Mouse (Mus musculus): ENCODE measurements around the gene Pi4ka.
A peak's percentile ranks its signal among the peaks of the same experiment; 100 is the strongest.

Pi4ka gene

DNA sequence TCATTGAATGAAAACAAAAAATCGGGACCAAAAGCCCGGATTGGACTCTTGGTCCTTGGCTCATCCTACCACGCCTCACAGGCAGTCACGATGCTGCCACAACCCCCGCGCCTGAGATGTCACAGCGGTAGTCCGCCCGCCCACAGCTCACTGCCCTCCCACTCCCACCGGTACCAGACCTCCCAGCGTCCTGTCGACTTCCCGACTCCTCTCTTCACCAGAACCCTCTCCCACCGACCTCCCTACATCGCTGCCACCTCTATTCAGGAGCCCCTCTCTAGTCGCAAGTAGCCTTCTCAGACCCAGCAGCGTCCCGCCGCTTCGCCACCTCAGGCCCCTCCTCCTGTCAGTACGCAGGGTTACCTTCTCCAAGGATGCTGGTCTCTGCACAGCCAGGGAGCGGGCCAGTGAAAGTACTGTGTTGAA lies 830 bp downstream of the Pi4ka start:
- Histone ChIP-seq H3K27me3 (ENCODE audit: insufficient read depth, low read length) (no peaks in the 10 kb centered on the region), H3K36me3 (ENCODE audit: insufficient read depth, low read length) (peaks cover 6% of the 10 kb centered on the region), H3K4me3 (replicated peaks; ENCODE audit: low read length) (peak overlapping the region; percentile 90), H3K4me1 (replicated peaks; ENCODE audit: low read depth, low read length) (peaks cover 33% of the 10 kb centered on the region), H3K9me3 (ENCODE audit: low read length) (no peaks in the 10 kb centered on the region)
- TF ChIP-seq POU5F1 (IDR thresholded peaks at IDR 0.05; ENCODE audit: borderline replicate concordance, low read length): no peak

- TF ChIP-seq NANOG (IDR thresholded peaks at IDR 0.05; ENCODE audit: borderline replicate concordance, low read length) (no peak), POU5F1 (IDR thresholded peaks at IDR 0.05; ENCODE audit: borderline replicate concordance, low read length) (no peak), CTCF (conservative IDR thresholded peaks at IDR 0.05; ENCODE audit: low read length) (peak; percentile 75)
- Histone ChIP-seq H3K9me3 (ENCODE audit: low read length) (no peaks in the 10 kb centered on the region), H3K27me3 (ENCODE audit: insufficient read depth, low read length) (no peaks in the 10 kb centered on the region), H3K36me3 (ENCODE audit: insufficient read depth, low read length) (peaks cover 6% of the 10 kb centered on the region), H3K4me1 (replicated peaks; ENCODE audit: low read depth, low read length) (peaks cover 20% of the 10 kb centered on the region), H3K4me3 (replicated peaks; ENCODE audit: low read length) (no peak overlapping the region)
Observed at GRCm38 (mm10) chr16:17402855-17403254, 3.3 kb downstream of the Pi4ka start.

GRCm38 (mm10) chr16:17392784-17393183 lies 13.3 kb downstream of the Pi4ka start:
- Histone ChIP-seq H3K4me1 (replicated peaks; ENCODE audit: low read depth, low read length) (peaks cover 16% of the 10 kb centered on the region), H3K9me3 (ENCODE audit: low read length) (no peaks in the 10 kb centered on the region), H3K27me3 (ENCODE audit: insufficient read depth, low read length) (no peaks in the 10 kb centered on the region), H3K36me3 (ENCODE audit: insufficient read depth, low read length) (0 out of 2 replicates have a peak, but pooled peaks cover 3% of the 10 kb centered on the region), H3K4me3 (replicated peaks; ENCODE audit: low read length) (no peak overlapping the region)
- TF ChIP-seq CTCF (conservative IDR thresholded peaks at IDR 0.05; ENCODE audit: low read length): no peak

GRCm38 (mm10) chr16:17383594-17384326 lies 22.4 kb downstream of the Pi4ka start:
- no peaks in the 10 kb centered on the region for H3K27me3 ChIP-seq (ENCODE audit: insufficient read depth, low read length)
- no peak overlapping the region for H3K4me3 ChIP-seq (replicated peaks; ENCODE audit: low read length)
- no peaks in the 10 kb centered on the region for H3K4me1 ChIP-seq (replicated peaks; ENCODE audit: low read depth, low read length)
- H3K36me3 ChIP-seq (ENCODE audit: insufficient read depth, low read length): peaks cover 48% of the 10 kb centered on the region
- no peaks in the 10 kb centered on the region for H3K9me3 ChIP-seq (ENCODE audit: low read length)
- TF ChIP-seq POU5F1 (IDR thresholded peaks at IDR 0.05; ENCODE audit: borderline replicate concordance, low read length) (no peak), NANOG (IDR thresholded peaks at IDR 0.05; ENCODE audit: borderline replicate concordance, low read length) (no peak)

DNA sequence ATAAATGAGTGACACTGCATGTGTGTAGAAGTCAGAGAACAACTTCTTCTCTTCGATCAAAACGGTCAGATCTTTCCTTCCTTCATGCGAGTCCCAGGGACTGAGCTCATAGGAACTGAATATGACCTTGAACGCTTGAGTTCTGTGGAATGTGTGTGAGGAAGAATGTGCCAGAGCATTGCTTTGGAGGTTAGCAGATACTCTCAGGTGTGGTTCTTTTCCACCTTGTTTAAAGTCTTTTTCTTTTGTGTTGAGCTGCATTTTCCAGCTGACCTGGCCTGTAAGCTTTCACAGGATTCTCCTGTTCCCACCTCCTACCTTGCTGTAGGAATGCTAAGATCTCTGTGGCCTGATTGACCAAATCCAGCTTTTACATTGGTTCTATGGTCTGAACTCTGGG lies 23.8 kb downstream of the Pi4ka start:
- H3K4me3 ChIP-seq (replicated peaks; ENCODE audit: low read length): no peak overlapping the region
- H3K36me3 ChIP-seq (ENCODE audit: insufficient read depth, low read length): peaks cover 59% of the 10 kb centered on the region
- no peaks in the 10 kb centered on the region for H3K4me1 ChIP-seq (replicated peaks; ENCODE audit: low read depth, low read length)
- H3K9me3 ChIP-seq (ENCODE audit: low read length): no peaks in the 10 kb centered on the region
- no peak for TF ChIP-seq CTCF (conservative IDR thresholded peaks at IDR 0.05; ENCODE audit: low read length)
- TF ChIP-seq NANOG (IDR thresholded peaks at IDR 0.05; ENCODE audit: borderline replicate concordance, low read length): no peak
- no peak for TF ChIP-seq POU5F1 (IDR thresholded peaks at IDR 0.05; ENCODE audit: borderline replicate concordance, low read length)
- no peaks in the 10 kb centered on the region for H3K27me3 ChIP-seq (ENCODE audit: insufficient read depth, low read length)

DNA sequence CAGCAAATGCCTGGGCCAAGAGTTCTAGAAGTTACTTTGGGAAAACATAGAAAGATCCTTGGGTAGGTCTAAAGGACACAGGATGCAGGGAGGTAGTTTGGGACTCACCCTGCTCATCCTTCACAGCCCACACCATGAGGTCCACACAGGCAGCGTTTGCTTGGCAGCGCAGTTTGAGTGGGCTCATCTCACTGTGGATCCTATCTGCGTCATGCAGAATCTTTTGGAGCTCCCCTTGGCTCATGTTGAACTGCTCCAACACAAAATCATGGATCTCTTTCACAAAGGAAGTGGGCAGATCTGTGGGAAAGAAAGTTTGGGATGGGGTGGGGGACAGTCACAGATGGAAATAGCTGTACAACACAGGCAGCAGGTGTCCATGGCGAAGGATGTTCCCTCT lies 47.3 kb downstream of the Pi4ka start:
- Histone ChIP-seq H3K36me3 (ENCODE audit: insufficient read depth, low read length) (peaks cover 51% of the 10 kb centered on the region), H3K4me3 (replicated peaks; ENCODE audit: low read length) (no peak overlapping the region), H3K9me3 (ENCODE audit: low read length) (no peaks in the 10 kb centered on the region), H3K4me1 (replicated peaks; ENCODE audit: low read depth, low read length) (peaks cover 7% of the 10 kb centered on the region; the same call in 1 of the 2 replicates), H3K27me3 (ENCODE audit: insufficient read depth, low read length) (no peaks in the 10 kb centered on the region)
- no peak for TF ChIP-seq NANOG (IDR thresholded peaks at IDR 0.05; ENCODE audit: borderline replicate concordance, low read length)

GRCm38 (mm10) chr16:17356031-17356430 lies 50.1 kb downstream of the Pi4ka start:
- no peak for TF ChIP-seq NANOG (IDR thresholded peaks at IDR 0.05; ENCODE audit: borderline replicate concordance, low read length)
- no peaks in the 10 kb centered on the region for H3K9me3 ChIP-seq (ENCODE audit: low read length)
- H3K4me3 ChIP-seq (replicated peaks; ENCODE audit: low read length): no peak overlapping the region
- H3K27me3 ChIP-seq (ENCODE audit: insufficient read depth, low read length): no peaks in the 10 kb centered on the region
- H3K36me3 ChIP-seq (ENCODE audit: insufficient read depth, low read length): peaks cover 62% of the 10 kb centered on the region
- peaks cover 7% of the 10 kb centered on the region; the same call in 1 of the 2 replicates for H3K4me1 ChIP-seq (replicated peaks; ENCODE audit: low read depth, low read length)

- Histone ChIP-seq H3K27me3 (ENCODE audit: insufficient read depth, low read length) (no peaks in the 10 kb centered on the region), H3K36me3 (ENCODE audit: insufficient read depth, low read length) (peaks cover 65% of the 10 kb centered on the region), H3K4me3 (replicated peaks; ENCODE audit: low read length) (no peak overlapping the region), H3K9me3 (ENCODE audit: low read length) (no peaks in the 10 kb centered on the region), H3K4me1 (replicated peaks; ENCODE audit: low read depth, low read length) (no peaks in the 10 kb centered on the region)
- TF ChIP-seq POU5F1 (IDR thresholded peaks at IDR 0.05; ENCODE audit: borderline replicate concordance, low read length) (no peak), NANOG (IDR thresholded peaks at IDR 0.05; ENCODE audit: borderline replicate concordance, low read length) (no peak), CTCF (conservative IDR thresholded peaks at IDR 0.05; ENCODE audit: low read length) (no peak)
Observed at GRCm38 (mm10) chr16:17346766-17347165, 59.3 kb downstream of the Pi4ka start.

GRCm38 (mm10) chr16:17345813-17346155 lies 60.3 kb downstream of the Pi4ka start:
- no peak overlapping the region for H3K4me3 ChIP-seq (replicated peaks; ENCODE audit: low read length)
- no peaks in the 10 kb centered on the region for H3K27me3 ChIP-seq (ENCODE audit: insufficient read depth, low read length)
- H3K36me3 ChIP-seq (ENCODE audit: insufficient read depth, low read length): peaks cover 55% of the 10 kb centered on the region
- TF ChIP-seq NANOG (IDR thresholded peaks at IDR 0.05; ENCODE audit: borderline replicate concordance, low read length) (no peak), POU5F1 (IDR thresholded peaks at IDR 0.05; ENCODE audit: borderline replicate concordance, low read length) (no peak), CTCF (conservative IDR thresholded peaks at IDR 0.05; ENCODE audit: low read length) (no peak)
- no peaks in the 10 kb centered on the region for H3K9me3 ChIP-seq (ENCODE audit: low read length)
- H3K4me1 ChIP-seq (replicated peaks; ENCODE audit: low read depth, low read length): no peaks in the 10 kb centered on the region

Measured in E14TG2a.4 (cell line).